Mouse (Mus musculus) limb, embryonic 11.5 days (tissue): ENCODE results near the gene Mrpl40. TPM values are rescaled to one million over a fixed set of nuclear protein-coding genes. Genes with fewer than 3 reads are reported as not detected.

Source experiments
- ATAC-seq: fragments of 200-750 bp; cut with Nextera tagmentation; 2 replicates; pipeline ENCODE4 v1.8.0; 2017; ENCODE audit warnings: low read depth; ENCODE audit not compliant: insufficient number of reproducible peaks, low FRiP score, low TSS enrichment
- DNase-seq: peaks from one replicate; pipeline ENCODE4 v3.0.0-alpha.2; 2015; ENCODE audit warnings: low spot score
- H3K27ac ChIP-seq: fragments of 300-500 bp; sonication (generic); replicated peaks from 2 replicates; pipeline ENCODE4 v1.5.1; 2014; ENCODE audit warnings: low read depth, mild to moderate bottlenecking, low read length
- H3K27me3 ChIP-seq: fragments of 300-500 bp; sonication (generic); 2 replicates; pipeline ENCODE4 v1.6.1; 2014; ENCODE audit warnings: mild to moderate bottlenecking, low read length, mixed read lengths; ENCODE audit not compliant: control insufficient read depth, insufficient read depth
- H3K36me3 ChIP-seq: fragments of 300-500 bp; sonication (generic); 2 replicates; pipeline ENCODE4 v1.6.1; 2014; ENCODE audit warnings: mild to moderate bottlenecking, low read length, moderate library complexity, mixed read lengths; ENCODE audit not compliant: control insufficient read depth, insufficient read depth
- H3K4me1 ChIP-seq: fragments of 300-500 bp; sonication (generic); 2 replicates; pipeline ENCODE4 v1.6.1; 2014; ENCODE audit warnings: low read length, mixed read lengths; ENCODE audit not compliant: control insufficient read depth, insufficient read depth
- H3K4me2 ChIP-seq: fragments of 300-500 bp; sonication (generic); 2 replicates; pipeline ENCODE4 v1.6.1; 2014; ENCODE audit warnings: low read depth, mild to moderate bottlenecking, moderate library complexity; ENCODE audit not compliant: severe bottlenecking
- H3K4me3 ChIP-seq: fragments of 300-500 bp; sonication (generic); 2 replicates; pipeline ENCODE4 v1.5.1; 2014; ENCODE audit warnings: low read depth, low read length
- H3K9ac ChIP-seq: fragments of 300-500 bp; sonication (generic); 2 replicates; pipeline ENCODE4 v1.6.1; 2014; ENCODE audit warnings: mild to moderate bottlenecking, low read length
- H3K9me3 ChIP-seq: fragments of 300-500 bp; sonication (generic); 2 replicates; pipeline ENCODE4 v1.6.1; 2016; ENCODE audit warnings: low read length; ENCODE audit not compliant: control insufficient read depth
- WGBS: fragments of 180-500 bp; shearing (Covaris S2); extraction: QIAGEN DNeasy Blood & Tissue Kit; methylation state at CpG from one replicate; pipeline ENCODE4 v1.1.7; 2014; 5-methylcytosine and 5-hydroxymethylcytosine counted together
- polyA plus RNA-seq: library from polyadenylated mRNA; unstranded; fragments of >200 nt; fragmentation: Nextera tagmentation; extraction: Ambion mirVana; gene quantifications from 2 replicates; pipeline ENCODE4 v1.2.1, GENCODE M21; 2014

The Mrpl40 gene
- polyA plus RNA-seq, 1 experiment from 2014 or later = 102 TPM

GRCm38 (mm10) chr16:18838346-18838745, 38.3 kb downstream of the Mrpl40 start:
- no peaks in the 10 kb centered on the region for H3K27me3 ChIP-seq
- H3K4me1 ChIP-seq = no peaks in the 10 kb centered on the region
- no peaks in the 10 kb centered on the region for H3K9me3 ChIP-seq
- no peak for ATAC-seq
- WGBS = 95% methylated on average over 4 of the region's 4 CpGs
- H3K36me3 ChIP-seq = peaks cover 9% of the 10 kb centered on the region
- no peak overlapping the region for H3K4me3 ChIP-seq
- H3K9ac ChIP-seq = no peak overlapping the region
- DNase-seq = no peak
- H3K27ac ChIP-seq = no peak overlapping the region
- H3K4me2 ChIP-seq = no peak overlapping the region

DNA sequence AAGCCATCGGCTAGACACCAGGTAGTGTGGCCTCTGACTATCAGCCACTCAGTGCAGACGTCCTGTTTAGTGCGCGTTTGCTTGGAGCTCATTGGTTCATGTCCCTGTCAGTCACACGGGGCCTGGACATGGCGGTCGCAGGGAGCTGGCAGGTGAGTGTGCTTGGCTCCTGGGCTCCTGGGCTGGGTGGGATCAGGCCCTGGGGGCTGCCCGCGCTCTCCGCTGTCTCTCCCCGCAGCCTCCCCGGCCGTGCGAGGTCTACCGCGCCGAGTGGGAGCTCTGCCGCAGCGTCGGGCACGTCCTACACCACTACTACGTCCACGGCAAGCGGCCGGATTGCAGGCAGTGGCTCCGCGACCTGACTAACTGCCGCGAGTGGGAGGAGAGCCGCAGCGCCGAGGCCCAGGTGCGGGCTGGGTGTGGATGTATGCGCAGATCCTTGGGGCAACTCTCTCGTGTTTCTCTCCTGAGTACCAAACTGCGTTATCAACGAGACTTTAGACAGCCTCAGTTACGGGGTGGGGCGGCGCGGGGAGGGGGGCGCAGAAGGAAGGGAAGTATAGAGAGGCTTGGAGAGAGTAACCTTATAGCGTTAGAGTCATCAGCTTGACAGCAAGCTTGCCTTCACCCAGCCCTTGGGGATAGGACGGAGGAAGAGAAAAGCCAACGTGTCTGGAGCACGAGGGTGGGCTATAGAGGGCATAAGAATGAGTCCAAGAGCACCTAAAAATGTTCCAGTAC, 40.0 kb downstream of the Mrpl40 start, which contains the start of the genes 2510002D24Rik and Gm28539:
2510002D24Rik (plus strand) TSS at position 111 of the 741 bp plus-strand sequence.
Gm28539 (plus strand) TSS at position 117 of the 741 bp plus-strand sequence.
- no peaks in the 10 kb centered on the region for H3K9me3 ChIP-seq
- DNase-seq (peak; percentile 96), ATAC-seq (peak; percentile 96)
- no peak within 1 kb of the TSS for H3K27ac ChIP-seq
- peaks cover 11% of the 10 kb centered on the region for H3K36me3 ChIP-seq
- peak within 1 kb of the TSS; percentile 80 for H3K9ac ChIP-seq
- no peaks in the 10 kb centered on the region for H3K4me1 ChIP-seq
- peak within 1 kb of the TSS; percentile 74 for H3K4me3 ChIP-seq
- no peaks in the 10 kb centered on the region for H3K27me3 ChIP-seq
- WGBS = 2% methylated on average over 46 of the region's 46 CpGs
- peak within 1 kb of the TSS; percentile 62 for H3K4me2 ChIP-seq

GRCm38 (mm10) chr16:18836073-18836467, 40.6 kb downstream of the Mrpl40 start:
- peaks cover 11% of the 10 kb centered on the region for H3K36me3 ChIP-seq
- no peak overlapping the region; the same call in 1 of the 2 replicates for H3K9ac ChIP-seq
- peak overlapping the region; percentile 62 for H3K4me2 ChIP-seq

DNA sequence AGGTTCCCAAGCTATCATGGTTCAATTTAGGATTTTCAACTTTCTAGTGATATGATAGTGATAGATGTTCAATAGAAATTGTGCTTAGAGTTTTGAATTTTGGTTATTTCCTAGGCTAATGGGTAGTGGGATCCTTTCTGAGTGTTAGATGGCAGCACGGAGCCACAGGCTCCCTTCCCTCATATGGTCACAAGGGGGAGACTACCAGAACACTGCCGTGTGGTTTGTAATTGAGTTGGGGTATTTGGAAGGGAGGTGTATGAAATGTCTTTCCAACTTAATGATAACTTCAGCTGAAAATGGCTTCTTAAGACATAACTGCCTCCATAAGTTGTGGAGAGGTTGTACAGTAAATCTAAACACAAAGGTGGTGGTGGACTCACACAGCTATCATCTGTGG, 43.2 kb downstream of the Mrpl40 start:
- whole genome bisulfite sequencing = 82% methylated on average over 2 of the region's 2 CpGs

More at GRCm38 (mm10) chr16:18836073-18836467, 40.6 kb downstream of the Mrpl40 start:
- Histone ChIP-seq H3K27me3 (no peaks in the 10 kb centered on the region), H3K4me3 (peak overlapping the region; percentile 74), H3K27ac (no peak overlapping the region), H3K9me3 (no peaks in the 10 kb centered on the region), H3K4me1 (no peaks in the 10 kb centered on the region)
- ATAC-seq (peak; percentile 49; the same call in 1 of the 2 replicates), DNase-seq (no peak)
- WGBS = 23% methylated on average over 3 of the region's 3 CpGs

DNA sequence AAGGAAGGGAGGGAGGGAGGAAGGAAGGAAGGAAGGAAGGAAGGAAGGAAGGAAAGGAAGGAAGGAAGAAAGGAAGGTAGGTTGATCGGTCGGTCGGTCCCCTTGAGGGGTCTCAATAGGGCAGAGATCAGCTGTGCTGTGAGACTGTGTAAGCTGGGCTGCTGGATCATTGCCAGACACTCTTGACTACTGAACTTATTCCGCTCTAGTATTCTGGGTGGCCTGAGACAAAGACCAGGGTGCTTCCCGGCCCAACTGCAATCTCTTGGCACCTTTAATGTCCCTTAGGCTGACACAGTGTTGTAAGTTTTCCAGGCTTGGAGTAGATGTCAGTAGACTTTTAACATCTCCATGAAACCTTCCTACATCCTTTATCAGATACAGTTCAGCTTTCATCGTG, 47.6 kb downstream of the Mrpl40 start:
- peaks cover 24% of the 10 kb centered on the region; the same call in 1 of the 2 replicates for H3K36me3 ChIP-seq
- DNase-seq = no peak
- H3K9ac ChIP-seq = no peak overlapping the region
- no peak overlapping the region for H3K27ac ChIP-seq
- no peak for ATAC-seq
- 92% methylated on average over 6 of the region's 6 CpGs for whole genome bisulfite sequencing
- no peaks in the 10 kb centered on the region for H3K27me3 ChIP-seq
- no peaks in the 10 kb centered on the region for H3K9me3 ChIP-seq
- H3K4me2 ChIP-seq = no peak overlapping the region
- H3K4me3 ChIP-seq = no peak overlapping the region
- H3K4me1 ChIP-seq = no peaks in the 10 kb centered on the region

More for the DNA sequence above, 43.2 kb downstream of the Mrpl40 start:
- H3K27me3 ChIP-seq = no peaks in the 10 kb centered on the region
- H3K4me2 ChIP-seq = no peak overlapping the region
- peaks cover 13% of the 10 kb centered on the region for H3K36me3 ChIP-seq
- H3K27ac ChIP-seq = no peak overlapping the region
- H3K4me1 ChIP-seq = no peaks in the 10 kb centered on the region
- ATAC-seq = no peak
- H3K4me3 ChIP-seq = no peak overlapping the region
- H3K9me3 ChIP-seq = no peaks in the 10 kb centered on the region
- DNase-seq = no peak
- H3K9ac ChIP-seq = no peak overlapping the region

- Histone ChIP-seq H3K9ac (no peak overlapping the region), H3K9me3 (no peaks in the 10 kb centered on the region), H3K27ac (no peak overlapping the region), H3K4me3 (no peak overlapping the region), H3K4me1 (no peaks in the 10 kb centered on the region), H3K36me3 (peaks cover 25% of the 10 kb centered on the region; the same call in 1 of the 2 replicates), H3K4me2 (no peak overlapping the region), H3K27me3 (no peaks in the 10 kb centered on the region)
- ATAC-seq = no peak
- no peak for DNase-seq
- WGBS = 93% methylated on average over 3 of the region's 3 CpGs
Observed at GRCm38 (mm10) chr16:18828630-18829029, 48.0 kb downstream of the Mrpl40 start.

DNA sequence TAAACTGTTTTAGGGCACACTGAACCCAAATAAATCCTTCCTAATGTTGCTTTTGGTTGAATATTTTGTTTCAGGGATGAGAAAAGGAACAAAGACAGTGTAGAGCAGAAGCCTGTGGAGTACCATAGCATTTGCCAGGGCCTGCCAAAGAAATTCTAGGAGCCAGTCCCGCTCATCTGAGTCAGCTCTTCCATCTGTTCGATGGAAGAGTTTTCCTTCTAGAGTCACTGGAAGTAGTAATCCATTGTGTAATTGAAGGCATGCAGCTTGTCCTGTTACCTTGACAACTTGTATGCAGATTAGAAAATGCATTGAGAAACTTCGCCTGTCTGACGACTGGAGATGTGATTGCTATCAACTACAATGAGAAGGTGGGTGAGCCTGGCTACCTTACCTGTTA, 53.7 kb downstream of the Mrpl40 start:
- no peaks in the 10 kb centered on the region for H3K9me3 ChIP-seq
- no peaks in the 10 kb centered on the region for H3K27me3 ChIP-seq

DNA sequence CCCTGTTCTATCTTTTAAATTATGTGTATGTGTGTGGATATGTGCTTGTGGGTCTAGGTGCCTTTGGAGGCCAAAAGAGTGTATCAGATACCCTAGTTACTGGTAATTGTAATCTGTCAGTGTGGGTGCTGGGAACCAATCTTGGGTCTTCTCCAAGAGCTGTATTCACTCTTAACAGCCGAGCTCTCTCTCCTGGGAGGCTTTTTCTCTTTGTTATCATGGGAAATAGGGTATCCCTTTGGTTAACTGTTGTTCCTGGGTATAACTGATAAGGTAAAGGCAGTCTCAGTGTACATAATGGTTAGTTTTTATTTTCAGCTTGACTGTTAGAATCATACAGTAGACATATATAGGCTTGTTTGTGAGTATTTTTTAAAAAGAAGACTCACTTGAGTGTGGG, 54.3 kb downstream of the Mrpl40 start:
- H3K27ac ChIP-seq = no peak overlapping the region
- no peaks in the 10 kb centered on the region for H3K9me3 ChIP-seq
- ATAC-seq (no peak), DNase-seq (no peak)
- no peaks in the 10 kb centered on the region for H3K4me1 ChIP-seq
- peaks cover 42% of the 10 kb centered on the region for H3K36me3 ChIP-seq
- H3K9ac ChIP-seq = no peak overlapping the region
- no peaks in the 10 kb centered on the region for H3K27me3 ChIP-seq
- H3K4me3 ChIP-seq = no peak overlapping the region
- 86% methylated on average over 1 of the region's 1 CpGs for WGBS
- H3K4me2 ChIP-seq = no peak overlapping the region

More for the DNA sequence above, 53.7 kb downstream of the Mrpl40 start:
- DNase-seq (no peak), ATAC-seq (no peak)
- Histone ChIP-seq H3K27ac (no peak overlapping the region), H3K4me3 (no peak overlapping the region), H3K9ac (no peak overlapping the region), H3K4me1 (no peaks in the 10 kb centered on the region), H3K4me2 (no peak overlapping the region), H3K36me3 (peaks cover 43% of the 10 kb centered on the region)
- 90% methylated on average over 4 of the region's 4 CpGs for WGBS
